Mouse (Mus musculus) heart, postnatal 0 days (tissue): ENCODE results near the gene Gbx2.

ENCODE experiments used
- CTCF ChIP-seq: IDR thresholded peaks from 2 replicates; pipeline ENCODE4 v1.5.1; 2016; ENCODE audit warnings: antibody characterized with exemption, control low read depth, low read depth
- EP300 ChIP-seq: IDR thresholded peaks from 2 replicates; pipeline ENCODE4 v1.6.1; 2016; ENCODE audit warnings: antibody characterized with exemption, low read depth

GRCm38 (mm10) chr1:89967585-89967984 lies 36.6 kb upstream of the Gbx2 start:
- TF ChIP-seq CTCF (no peak), EP300 (no peak)
